Mouse (Mus musculus) brain, adult 2 months (tissue): ENCODE measurements at regions not wholly inside any gene's neighbourhood (a gene's known extent, or its start where the extent isn't known, plus 50 kb on each side); places are given as distances from the start of the nearest gene placed in this dataset.
"Not testable (repeated sequence)": the region's sequence is repeated elsewhere in the genome, so short reads cannot be mapped to it uniquely, and the experiment has no call there.

Source experiments
- DNase-seq: peaks from one replicate; pipeline ENCODE4 v3.0.0; 2011; ENCODE audit warnings: low read depth, low spot score

DNA sequence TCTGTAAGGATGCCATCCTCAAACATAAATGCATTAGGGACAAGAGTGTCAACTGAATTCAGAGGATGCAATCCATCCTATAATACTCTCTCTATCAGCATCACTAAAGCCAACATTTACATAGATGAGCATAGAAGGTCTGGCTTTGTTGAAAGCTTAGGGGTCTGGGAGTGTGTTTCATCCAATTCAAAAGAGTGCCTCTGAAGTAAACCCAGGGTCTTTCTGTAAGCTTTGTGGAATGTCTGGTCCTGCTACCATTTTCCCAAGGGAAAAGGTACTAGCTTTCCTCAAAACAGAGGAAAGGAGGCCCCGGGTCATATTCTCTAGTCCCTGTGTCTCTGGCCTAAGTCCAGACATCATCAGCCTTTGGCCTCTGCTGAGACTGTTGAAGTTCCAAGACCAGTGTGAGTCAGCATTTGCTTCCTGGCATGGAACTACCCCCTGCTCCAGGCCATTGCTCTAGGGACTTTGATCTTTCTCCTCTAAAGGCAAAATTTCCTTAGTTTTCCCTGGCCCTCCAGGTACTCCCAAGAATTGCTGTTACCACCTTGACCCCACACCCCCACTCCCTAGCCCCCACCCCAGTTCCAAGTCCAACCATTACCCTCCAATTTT is 280.0 kb upstream of the Jarid2 start:
- DNase-seq: peak; percentile 32

DNA sequence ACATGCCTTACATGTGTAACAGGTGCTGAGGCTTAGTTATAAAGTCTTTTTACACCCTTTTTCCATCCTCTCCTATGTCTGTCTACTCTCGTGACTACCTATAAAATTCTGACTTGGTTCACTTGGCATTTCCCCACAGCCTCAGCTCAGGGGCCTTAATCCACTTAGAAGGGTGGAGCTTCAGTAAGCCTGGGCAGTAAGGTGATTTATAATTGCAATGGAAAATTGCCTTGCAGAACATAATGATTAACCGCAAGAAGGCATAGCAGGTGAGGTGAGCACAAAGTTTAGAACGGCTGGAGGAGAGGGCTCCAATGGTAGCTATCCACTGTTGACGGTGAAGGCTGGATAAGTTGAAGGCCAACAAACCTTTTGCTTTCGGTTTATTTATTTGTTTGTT is 278.1 kb upstream of the Jarid2 start:
- DNase-seq: no peak

DNA sequence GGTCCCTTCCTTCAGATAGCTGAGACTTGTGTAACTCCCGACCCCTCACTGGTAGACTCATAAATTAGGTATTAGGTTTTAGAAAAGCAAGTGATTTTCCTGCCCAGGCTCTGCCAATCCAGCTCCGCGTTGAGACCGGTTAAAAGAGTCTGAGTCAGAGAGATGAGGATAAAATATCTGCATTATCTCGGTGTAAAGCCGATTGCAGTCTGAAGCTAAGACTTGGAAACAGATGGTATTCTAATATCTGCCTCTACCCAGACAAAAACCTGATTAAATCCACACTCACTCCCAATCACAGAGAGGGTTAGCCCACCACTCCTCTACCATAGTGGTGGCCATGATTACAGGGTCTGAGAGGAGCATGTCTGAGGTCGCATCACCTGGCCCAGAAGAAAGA is 276.1 kb upstream of the Jarid2 start:
- no peak for DNase-seq

DNA sequence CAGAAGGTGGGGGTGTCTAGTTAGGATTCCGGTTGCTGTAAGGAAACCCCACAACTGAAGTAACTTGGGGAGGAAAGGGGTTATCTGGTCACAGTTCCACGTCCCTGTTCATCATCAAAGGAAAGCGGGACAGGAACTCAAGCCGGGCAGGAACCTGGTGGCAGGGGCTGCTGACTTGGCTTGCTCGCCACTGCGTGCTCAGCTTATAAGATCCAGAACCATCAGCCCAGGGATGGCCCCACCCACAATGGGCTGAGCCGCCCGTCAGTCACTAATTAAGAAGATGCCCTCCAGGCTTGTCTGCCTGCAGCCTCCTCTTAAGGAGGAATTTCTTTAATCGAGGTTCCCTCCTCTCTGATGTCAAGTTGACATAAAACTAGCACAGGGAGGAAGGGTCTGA is 275.1 kb upstream of the Jarid2 start:
- DNase-seq: no peak

DNA sequence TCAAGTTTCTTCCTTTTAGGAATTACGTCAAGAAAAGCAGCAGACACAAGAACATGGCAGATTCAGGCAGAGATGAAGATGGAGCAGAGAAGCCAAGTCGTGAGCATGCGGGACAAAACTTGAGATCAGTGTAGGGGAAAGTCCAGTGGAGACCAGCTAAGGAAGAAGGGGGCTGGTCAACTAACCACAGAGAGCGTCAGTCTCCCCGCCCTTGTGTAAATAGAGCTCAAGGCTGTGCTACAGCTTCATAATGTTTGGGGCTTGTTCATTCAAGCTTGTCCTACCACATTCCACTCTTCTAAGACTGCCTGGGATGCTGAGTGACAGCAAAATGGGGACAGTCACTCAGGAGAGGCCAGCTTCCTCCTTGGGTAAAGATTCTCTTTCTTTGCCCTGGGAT is 274.1 kb upstream of the Jarid2 start:
- no peak for DNase-seq

DNA sequence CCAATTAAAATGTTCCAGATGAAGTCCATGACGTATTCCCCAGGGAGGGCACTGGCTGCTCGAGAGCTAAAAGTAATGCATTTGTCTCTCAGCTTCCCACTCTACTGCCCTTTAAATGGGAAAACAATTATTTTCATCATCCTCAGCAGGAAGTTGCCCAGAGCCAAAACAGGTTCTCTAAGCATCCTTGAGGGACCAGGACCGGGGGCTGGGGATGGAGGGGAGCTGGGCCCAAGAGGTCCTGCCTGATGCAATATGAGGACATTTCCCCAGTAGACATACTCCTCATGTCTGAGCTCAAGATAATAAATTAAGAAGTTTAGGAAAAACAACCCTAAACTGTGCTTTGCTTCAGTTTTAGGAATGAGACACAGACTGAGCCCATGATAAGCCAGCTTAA is 270.5 kb upstream of the Jarid2 start:
- no peak for DNase-seq

DNA sequence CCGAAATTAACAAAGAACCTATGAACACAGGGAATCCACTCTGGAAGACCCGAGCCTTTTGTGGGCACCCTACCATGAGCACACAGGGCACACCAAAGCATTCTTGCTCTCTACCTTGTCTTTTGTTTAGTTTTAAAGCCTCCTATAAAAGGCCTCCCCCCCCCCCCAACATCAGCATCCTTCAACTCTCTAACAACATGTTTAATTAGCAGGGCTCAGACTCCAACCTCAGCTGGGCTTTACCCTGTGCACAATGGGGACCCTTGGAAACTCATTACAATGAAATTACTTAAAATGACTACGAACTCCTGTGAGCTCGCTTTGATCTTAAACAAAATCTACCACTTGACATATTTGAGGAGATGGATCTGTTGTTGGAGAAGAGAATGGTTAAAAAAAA is 270.1 kb upstream of the Jarid2 start:
- no peak for DNase-seq

DNA sequence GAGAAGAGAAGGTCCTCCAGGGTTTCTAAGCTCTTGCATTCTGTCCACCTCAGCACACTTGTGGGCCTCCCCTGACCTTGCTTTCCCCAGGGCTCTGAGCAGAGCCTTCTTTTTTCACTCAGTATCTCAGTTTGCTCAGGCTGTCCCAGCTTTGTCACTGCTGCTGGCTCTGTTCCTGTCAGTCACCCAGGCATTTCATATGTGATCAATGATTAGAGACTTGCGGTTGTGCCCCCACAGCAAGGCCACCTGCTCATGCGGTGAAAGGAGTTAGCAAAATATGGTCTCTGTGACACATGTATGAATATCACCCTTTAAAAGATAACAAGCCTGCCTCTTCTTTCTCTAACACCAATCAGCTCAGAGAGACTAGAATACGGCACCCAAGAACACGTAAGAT is 265.6 kb upstream of the Jarid2 start:
- no peak for DNase-seq

DNA sequence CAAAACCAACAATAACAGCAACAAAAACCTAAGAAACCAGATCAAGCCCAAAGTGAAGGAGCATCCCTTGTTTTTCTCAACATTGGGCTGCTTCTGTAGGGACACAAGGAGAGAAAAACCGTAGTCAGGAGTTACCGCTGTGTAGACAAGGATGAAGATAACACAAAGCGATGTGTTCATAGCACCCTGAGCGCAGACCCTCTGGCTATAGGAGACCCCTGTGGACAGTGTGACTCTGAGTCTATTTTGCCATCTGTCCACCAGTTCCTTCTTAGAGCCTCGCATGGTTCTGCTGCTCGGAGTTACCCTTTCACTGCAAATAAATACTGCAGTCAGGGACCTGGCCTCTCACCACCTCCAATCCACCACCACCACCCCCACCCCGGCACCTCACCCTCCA is 263.7 kb upstream of the Jarid2 start:
- DNase-seq: peak; percentile 70

DNA sequence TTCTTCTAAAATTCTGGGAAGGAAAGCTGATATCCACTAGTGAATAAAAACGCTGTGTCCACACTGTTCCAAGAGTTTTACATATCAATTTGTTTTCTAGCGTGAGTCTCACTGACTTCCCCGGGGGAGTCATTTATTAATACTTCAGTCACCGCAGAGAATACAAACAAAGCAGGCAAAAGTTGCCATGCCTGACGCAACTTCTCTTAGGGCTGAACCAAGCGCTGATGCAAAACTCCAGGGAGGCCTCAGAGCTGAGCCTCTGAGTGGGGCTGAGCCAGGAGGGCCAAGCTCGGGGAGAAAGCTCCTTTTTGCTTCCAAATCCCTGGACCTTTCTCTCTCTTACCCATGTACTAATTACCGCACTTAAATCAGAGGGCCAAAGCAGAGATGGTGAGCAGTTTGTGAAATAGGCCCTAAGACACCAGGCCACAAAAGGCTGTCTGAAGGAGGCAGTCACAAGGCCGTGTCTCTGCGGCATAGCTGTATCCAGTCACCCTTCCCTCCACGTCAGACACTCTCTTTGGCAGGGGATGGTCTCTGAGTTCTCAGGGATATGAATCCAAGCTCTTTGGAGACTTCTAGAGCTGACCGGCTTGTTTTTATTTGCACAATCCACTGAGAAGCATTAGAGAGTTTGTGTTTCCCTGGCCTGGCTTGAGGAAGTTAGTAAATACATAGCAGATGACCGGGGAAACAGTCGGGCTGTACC is 260.2 kb upstream of the Jarid2 start:
- no peak for DNase-seq

DNA sequence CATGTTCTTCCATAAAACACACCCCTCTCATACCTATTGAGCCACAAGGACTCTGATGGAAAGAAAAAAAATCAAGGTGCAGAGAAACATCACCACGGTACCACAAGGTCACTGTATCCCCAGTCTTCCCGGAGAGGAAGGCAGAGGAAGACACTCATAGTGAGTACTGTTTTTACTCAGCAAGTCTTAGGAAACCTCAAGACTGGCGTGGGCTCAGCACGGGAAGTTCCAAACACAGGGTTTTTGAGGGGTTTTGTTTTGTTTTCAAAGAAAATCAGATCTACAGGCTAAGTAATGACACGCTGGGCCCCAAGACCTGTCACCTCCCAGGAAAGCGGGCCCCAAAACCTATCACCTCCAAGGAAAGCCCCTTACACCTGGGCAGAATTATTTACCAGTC is 259.6 kb upstream of the Jarid2 start:
- DNase-seq: no peak

DNA sequence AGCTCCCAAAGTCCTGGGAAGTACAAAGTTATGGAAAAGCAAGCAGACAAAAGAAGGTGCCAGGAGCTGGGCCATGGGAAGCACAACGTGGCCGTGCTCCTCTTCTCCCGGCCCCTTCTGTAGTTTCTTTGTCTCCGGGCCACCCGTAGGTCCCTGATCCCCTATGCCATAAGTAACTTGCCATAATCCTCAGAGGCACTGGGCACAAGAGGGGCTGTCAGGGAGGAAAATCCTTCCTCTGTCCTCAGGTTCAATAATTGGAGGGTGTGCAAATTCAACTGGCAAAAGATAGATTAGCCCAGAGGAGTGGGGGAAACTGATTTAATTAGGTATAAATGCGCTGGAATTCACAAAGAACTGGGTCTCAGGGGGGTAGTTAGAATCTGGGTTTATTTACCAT is 256.1 kb upstream of the Jarid2 start:
- no peak for DNase-seq

DNA sequence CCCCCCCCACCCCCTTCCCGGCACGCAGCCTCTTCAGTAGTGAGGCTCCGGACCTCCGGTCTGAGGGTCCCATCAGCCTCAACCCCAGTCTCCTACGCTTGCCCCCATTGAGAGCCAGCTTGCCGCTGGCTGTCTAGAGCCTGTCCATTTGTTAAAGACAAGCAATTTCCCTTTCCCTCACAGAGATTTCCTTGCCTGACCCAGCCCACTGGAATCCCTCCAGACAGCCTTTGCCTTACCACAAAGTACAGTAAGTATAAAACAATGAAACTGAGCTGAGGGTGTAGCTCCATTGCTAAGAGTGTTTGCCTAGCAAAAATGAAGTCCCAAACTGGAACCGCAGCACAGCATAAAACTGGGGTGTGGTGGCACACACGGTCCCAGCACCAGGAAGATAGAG is 252.4 kb upstream of the Jarid2 start:
- DNase-seq: no peak

DNA sequence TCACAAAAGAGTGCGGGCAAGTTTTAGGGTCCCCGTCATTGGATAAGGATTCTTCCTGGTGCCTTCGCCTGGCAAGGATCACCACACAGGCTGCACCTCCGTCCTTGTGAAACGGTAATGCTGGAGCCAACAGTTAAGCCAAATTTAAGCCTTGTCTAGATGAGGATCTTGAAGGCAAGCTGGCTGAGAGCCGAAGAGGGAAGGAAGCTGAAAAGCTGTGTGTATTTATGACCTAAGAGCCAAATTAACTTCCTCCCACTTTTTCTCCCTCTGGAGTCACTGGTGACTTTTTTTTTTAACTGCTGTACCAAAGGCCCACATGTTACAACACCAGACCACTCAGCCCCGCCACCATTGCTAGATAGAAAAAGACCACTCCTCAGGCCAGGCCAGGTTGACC is 249.1 kb upstream of the Jarid2 start:
- peak; percentile 60 for DNase-seq

DNA sequence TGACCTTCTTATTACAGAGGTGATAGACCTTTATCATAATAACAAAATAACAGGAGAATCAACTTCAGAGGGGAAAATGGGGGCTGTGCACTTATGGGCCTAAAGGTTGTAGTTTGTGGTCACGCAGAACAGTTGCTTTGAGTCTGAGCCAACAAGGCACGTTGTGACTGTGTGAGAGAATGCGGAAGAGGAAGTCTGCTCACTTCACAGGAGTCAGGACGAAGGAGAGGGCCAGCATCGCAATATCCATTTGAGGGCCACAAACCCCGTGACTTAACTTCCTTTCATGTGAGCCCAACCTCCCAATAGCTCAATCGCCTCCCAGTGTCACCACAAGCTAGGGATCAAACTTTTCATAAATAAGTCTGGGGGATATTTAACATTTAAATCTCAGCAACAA is 246.6 kb upstream of the Jarid2 start:
- peak; percentile 49 for DNase-seq

DNA sequence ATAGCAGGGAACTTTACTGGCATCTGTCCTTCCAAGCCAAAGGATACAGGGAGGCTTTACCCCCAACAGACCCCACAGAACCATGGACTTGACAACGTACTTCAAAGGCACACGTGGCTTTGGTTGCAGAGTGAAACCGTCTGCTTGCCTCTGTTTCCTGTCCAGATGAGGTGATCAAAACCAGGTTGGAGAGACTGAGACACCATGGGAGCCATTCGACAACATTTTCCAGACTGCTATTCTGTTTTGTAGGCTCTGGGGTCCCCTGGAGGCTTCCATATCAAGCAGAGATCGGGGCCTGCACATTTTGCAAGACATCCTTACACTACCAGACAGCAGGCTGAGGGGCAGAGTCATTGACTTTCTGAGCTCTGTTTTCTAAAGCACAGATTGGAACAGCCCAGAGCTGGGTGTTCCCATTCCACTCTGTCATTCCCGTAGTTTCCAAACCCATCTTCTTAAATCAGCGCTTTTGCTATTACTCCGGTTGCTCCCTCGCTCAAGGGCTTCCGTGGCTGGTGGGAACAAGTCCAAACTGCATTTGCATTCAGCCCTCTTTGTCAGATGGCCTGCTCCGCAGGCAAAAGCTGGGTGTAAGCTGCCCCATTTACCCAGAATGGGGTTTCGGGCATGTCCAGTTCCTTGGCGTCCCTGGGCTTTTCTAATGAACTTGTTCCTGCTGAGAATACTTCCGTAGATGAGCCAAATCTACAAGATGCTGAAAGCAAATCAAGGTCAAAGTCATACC is 244.5 kb upstream of the Jarid2 start:
- peak; percentile 88 for DNase-seq

DNA sequence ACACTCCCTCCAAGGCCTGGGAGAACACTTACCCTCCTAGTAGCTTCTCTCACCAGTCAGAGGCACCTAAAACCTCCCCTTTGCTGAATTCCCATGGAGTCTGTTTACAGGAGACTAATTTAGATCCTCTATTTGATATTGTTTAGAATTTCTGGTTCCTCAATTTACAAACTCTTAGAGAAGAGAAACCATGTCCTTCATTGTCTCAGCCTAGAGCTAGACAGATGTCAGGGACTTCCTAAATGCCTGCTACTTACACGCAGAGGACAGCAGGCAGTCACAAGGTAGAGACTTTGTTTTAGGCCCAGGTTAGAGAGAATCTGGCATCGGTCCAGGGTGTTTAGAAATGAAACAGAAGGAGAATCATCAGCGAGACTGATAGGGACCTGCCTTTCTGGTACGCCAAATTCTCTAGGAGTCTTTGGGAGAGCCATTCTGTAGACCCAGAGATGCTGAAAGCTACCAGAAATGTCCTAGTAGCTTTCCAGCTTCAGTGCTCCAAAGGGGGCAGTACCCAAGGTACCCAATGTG is 238.3 kb upstream of the Jarid2 start:
- no peak for DNase-seq

DNA sequence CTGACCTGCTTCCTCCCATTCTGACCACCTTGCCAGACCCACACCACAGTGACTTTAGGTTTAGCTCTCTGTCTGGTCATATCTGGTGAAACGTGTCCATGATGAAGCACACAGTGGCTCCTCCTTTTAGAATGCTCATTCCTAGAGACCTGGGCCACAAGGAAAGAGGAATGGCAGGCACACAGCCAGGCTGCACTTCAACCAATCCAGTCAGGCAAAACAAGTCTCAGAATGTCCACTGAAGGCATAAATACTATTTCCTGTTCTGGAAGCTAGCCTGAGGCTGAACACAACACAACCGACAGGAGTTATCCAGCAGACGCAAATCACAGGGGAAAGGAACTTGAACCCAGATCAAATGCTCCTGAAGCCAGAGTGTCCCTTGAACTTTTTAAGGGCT is 235.4 kb upstream of the Jarid2 start:
- DNase-seq: no peak

DNA sequence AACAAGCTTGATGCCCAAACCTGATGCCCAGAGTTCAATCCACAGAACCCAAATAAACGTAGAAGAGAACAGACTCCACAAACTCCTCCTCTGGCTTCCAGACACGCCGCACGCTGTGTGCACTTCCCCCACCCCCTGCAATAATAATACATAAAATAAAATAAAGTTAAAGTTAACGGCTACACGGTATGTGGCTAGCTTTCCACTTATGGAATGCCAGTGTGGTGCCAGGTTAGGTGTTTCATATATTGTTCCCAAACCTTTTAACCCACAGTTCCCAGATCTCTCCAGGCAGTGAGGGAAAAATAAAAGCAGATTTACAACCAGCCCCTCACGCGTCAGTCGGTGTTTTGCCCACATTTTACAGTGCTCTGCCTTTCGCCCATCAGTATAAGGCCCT is 233.8 kb upstream of the Jarid2 start:
- DNase-seq: no peak

DNA sequence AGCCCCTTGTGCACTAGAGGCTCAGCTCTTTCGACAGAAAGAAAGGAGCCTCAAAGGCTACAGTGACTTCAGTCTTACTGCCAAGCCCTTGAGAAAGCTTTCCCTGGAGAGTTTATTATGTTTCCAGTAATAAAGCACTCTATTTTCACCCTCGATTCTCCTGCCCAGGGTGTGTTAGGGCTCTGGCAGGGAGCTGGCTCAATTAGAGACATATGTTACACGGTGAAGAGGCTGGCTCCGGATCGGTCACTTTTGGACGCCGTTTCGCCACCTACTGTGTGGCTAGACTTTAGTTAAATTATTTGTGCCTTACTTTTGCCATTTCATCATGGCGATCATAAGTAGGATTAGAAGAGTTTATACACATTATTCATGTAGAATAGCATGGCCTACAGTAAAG is 232.7 kb upstream of the Jarid2 start:
- DNase-seq: peak; percentile 74

DNA sequence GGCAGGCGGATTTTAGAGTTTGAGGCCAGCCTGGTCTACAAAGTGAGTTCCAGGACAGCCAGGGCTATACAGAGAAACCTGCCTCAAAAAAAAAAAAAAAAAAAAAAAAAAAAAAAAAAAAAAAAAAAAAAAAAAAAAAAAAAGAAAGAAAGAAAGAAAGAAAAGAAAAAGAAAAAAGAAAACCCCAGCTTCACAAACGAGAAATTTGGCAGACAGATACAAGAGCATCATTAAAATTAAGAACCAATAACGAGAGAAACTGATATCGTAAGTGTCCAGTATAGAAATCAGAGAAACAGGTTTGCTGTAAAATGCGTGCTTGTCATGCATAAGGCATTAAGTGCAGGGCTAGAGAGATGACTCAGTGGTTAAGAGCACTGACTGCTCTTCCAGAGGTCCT is 228.4 kb upstream of the Jarid2 start:
- not testable (repeated sequence) for DNase-seq

DNA sequence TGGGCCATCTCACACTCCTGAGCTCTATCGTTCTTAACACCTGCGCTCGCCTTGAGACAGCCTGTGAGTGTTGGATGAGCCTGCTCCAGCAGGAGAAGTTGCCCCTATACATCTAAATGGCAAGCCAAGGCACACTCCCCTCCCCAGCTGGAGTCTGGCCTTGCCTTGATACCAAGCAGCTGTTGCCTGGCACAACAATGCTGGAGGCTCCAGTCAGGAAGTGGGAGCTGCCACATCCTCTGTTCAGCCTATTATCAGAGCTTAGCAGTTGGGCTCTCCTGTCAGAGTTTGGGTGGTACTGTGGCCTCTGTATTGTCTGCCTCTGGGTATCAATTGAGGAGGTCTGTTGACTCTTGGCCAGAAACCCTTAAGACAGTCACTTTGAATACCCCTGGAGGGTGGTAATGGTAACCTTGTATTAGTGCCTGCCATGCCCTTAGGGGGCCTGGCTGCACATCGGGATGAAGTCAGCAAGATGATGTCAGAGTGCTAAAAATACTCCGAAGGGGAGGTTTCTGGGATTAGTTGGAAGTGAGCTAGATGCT is 227.4 kb upstream of the Jarid2 start:
- DNase-seq: peak; percentile 64
